Mouse (Mus musculus) CH12.LX (cell line): ENCODE measurements at regions not wholly inside any gene's neighbourhood (a gene's known extent, or its start where the extent isn't known, plus 50 kb on each side); places are given as distances from the start of the nearest gene placed in this dataset.
"Not testable (repeated sequence)": the region's sequence is repeated elsewhere in the genome, so short reads cannot be mapped to it uniquely, and the experiment has no call there.

Experiments used
- DNase-seq: peaks from one replicate; pipeline ENCODE4 v3.0.0-alpha.2; 2013; ENCODE audit errors: extremely low read depth
- H3K27ac ChIP-seq: 2 replicates; pipeline ENCODE4 v1.5.1; 2012; ENCODE audit warnings: low read depth, mild to moderate bottlenecking, control low read depth, moderate library complexity; ENCODE audit not compliant: insufficient read depth
- H3K27me3 ChIP-seq: replicated peaks from 2 replicates; pipeline ENCODE3; 2012; ENCODE audit warnings: inconsistent platforms
- H3K36me3 ChIP-seq, 2 experiments: replicated peaks in 1 of 2; 2 replicates each; pipeline versions ENCODE3 to v1.6.1; 2012; ENCODE audit warnings: inconsistent platforms in 1 of 2, low read length in 1 of 2, mild to moderate bottlenecking in 1 of 2, mixed read lengths in 1 of 2, moderate library complexity in 1 of 2; ENCODE audit not compliant: control insufficient read depth in 1 of 2, insufficient read depth in 1 of 2
- H3K4me1 ChIP-seq, 2 experiments: 2 replicates each; pipeline ENCODE4 v1.6.1; 2012; ENCODE audit warnings: inconsistent platforms in 1 of 2, moderate library complexity in 1 of 2; ENCODE audit not compliant: insufficient read depth in 2 of 2, control insufficient read depth in 1 of 2
- H3K4me2 ChIP-seq: 2 replicates; pipeline ENCODE4 v1.6.1; 2012; ENCODE audit warnings: low read depth, mild to moderate bottlenecking, control low read depth; ENCODE audit not compliant: poor library complexity, insufficient read depth, severe bottlenecking
- H3K4me3 ChIP-seq, 3 experiments: fragments of 150-350 bp in 1 of 3; sonication (generic) in 1 of 3; replicated peaks in 1 of 3; 2 replicates each; pipeline versions ENCODE3 to v1.5.1; 2011 to 2012; ENCODE audit warnings: low read depth in 2 of 3, low read length in 2 of 3, mild to moderate bottlenecking in 2 of 3, moderate library complexity in 2 of 3, control low read depth in 1 of 3, improper control_type of control experiment in 1 of 3, inconsistent platforms in 1 of 3, mixed read lengths in 1 of 3; ENCODE audit not compliant: poor library complexity in 1 of 3
- H3K79me2 ChIP-seq: replicated peaks from 2 replicates; pipeline ENCODE4 v1.6.1; 2012; ENCODE audit warnings: mild to moderate bottlenecking, moderate library complexity; ENCODE audit not compliant: control insufficient read depth, poor library complexity, insufficient read depth, severe bottlenecking; ENCODE audit errors: extremely low read depth
- H3K9ac ChIP-seq: 2 replicates; pipeline ENCODE4 v1.6.1; 2012; ENCODE audit warnings: low read depth, mild to moderate bottlenecking, control low read depth, moderate library complexity; ENCODE audit not compliant: insufficient read depth
- H3K9me3 ChIP-seq: replicated peaks from 2 replicates; pipeline ENCODE3; 2012; ENCODE audit warnings: low read length, inconsistent platforms, mixed read lengths
- BHLHE40 ChIP-seq: IDR thresholded peaks from 2 replicates; pipeline ENCODE4 v1.6.1; 2011; ENCODE audit warnings: mild to moderate bottlenecking, low read depth, low read length, improper control_type of control experiment
- E2F4 ChIP-seq: IDR thresholded peaks from 2 replicates; pipeline ENCODE4 v1.6.1; 2011; ENCODE audit warnings: low read depth, low read length, improper control_type of control experiment; ENCODE audit not compliant: insufficient replicate concordance
- ELF1 ChIP-seq: IDR thresholded peaks from 2 replicates; pipeline ENCODE4 v1.6.1; 2014; ENCODE audit warnings: low read depth, mild to moderate bottlenecking, inconsistent platforms, low read length, improper control_type of control experiment
- ETS1 ChIP-seq: conservative IDR thresholded peaks from 2 replicates; pipeline ENCODE4 v1.6.1; 2012; ENCODE audit warnings: low read depth, mild to moderate bottlenecking, inconsistent platforms, low read length, improper control_type of control experiment, moderate library complexity
- HCFC1 ChIP-seq: IDR thresholded peaks from 2 replicates; pipeline ENCODE4 v1.6.1; 2012; ENCODE audit warnings: low read depth, mild to moderate bottlenecking, inconsistent platforms, low read length, improper control_type of control experiment
- JUND ChIP-seq: conservative IDR thresholded peaks from 2 replicates; pipeline ENCODE4 v1.6.1; 2011; ENCODE audit warnings: low read depth, low read length, improper control_type of control experiment
- MYC ChIP-seq: IDR thresholded peaks from 2 replicates; pipeline ENCODE4 v1.6.1; 2011; ENCODE audit warnings: low read depth, mild to moderate bottlenecking, improper control_type of control experiment, low read length
- NELFE ChIP-seq: IDR thresholded peaks from 2 replicates; pipeline ENCODE4 v1.6.1; 2011; ENCODE audit warnings: low read depth, low read length, improper control_type of control experiment
- NRF1 ChIP-seq: IDR thresholded peaks from 2 replicates; pipeline ENCODE4 v1.6.1; 2014; ENCODE audit warnings: low read depth, mild to moderate bottlenecking, inconsistent platforms, low read length, improper control_type of control experiment, moderate library complexity
- POLR2AphosphoS2 ChIP-seq: IDR thresholded peaks from 2 replicates; pipeline ENCODE4 v1.6.1; 2011; ENCODE audit warnings: low read depth, low read length, improper control_type of control experiment
- RAD21 ChIP-seq: IDR thresholded peaks from 2 replicates; pipeline ENCODE4 v1.6.1; 2011; ENCODE audit warnings: low read depth, mild to moderate bottlenecking, low read length, improper control_type of control experiment, moderate library complexity
- SIN3A ChIP-seq: IDR thresholded peaks from 2 replicates; pipeline ENCODE4 v1.6.1; 2012; ENCODE audit warnings: low read length, improper control_type of control experiment, inconsistent platforms
- TCF12 ChIP-seq: IDR thresholded peaks from 2 replicates; pipeline ENCODE4 v1.6.1; 2014; ENCODE audit warnings: low read depth, mild to moderate bottlenecking, inconsistent platforms, low read length, improper control_type of control experiment
- USF2 ChIP-seq: conservative IDR thresholded peaks from 2 replicates; pipeline ENCODE4 v1.6.1; 2011; ENCODE audit warnings: low read depth, low read length, improper control_type of control experiment
- ZC3H11A ChIP-seq: IDR thresholded peaks from 2 replicates; pipeline ENCODE4 v1.6.1; 2012; ENCODE audit warnings: low read depth, mild to moderate bottlenecking, inconsistent platforms, low read length, improper control_type of control experiment
- ZMIZ1 ChIP-seq: IDR thresholded peaks from 2 replicates; pipeline ENCODE4 v1.6.1; 2012; ENCODE audit warnings: low read depth, mild to moderate bottlenecking, inconsistent platforms, low read length, improper control_type of control experiment
- ZNF384 ChIP-seq: IDR thresholded peaks from 2 replicates; pipeline ENCODE4 v1.6.1; 2012; ENCODE audit warnings: low read depth, low read length, improper control_type of control experiment, inconsistent platforms
- dilution Hi-C: fragments of 300-500 bp; cut with MboI; formaldehyde crosslinking; loops from 2 replicates; pipeline ENCODE4 v1.14.3; 2020; ENCODE audit warnings: low sequenced_read_pairs; ENCODE audit not compliant: extremely low pct_unique_long_range_greater_than_20kb, extremely low pct_ligation_motif_present
- in situ Hi-C: fragments of 300-500 bp; cut with MboI; formaldehyde crosslinking; loops from 3 replicates; pipeline ENCODE4 v1.14.3; 2019; ENCODE audit warnings: low sequenced_read_pairs, low pct_ligation_motif_present, low pct_unique_long_range_greater_than_20kb, mixed read lengths

- no peaks in the 10 kb centered on the region for H3K36me3 ChIP-seq
- H3K27ac ChIP-seq, result 0 out of 2 replicates have a peak overlapping the region, but pooled peaks have one; percentile 13
- dilution Hi-C loops, result no loop called here
- DNase-seq, result peak; percentile 21
- H3K9me3 ChIP-seq, result no peaks in the 10 kb centered on the region
- no peak overlapping the region for H3K4me3 ChIP-seq
- H3K4me2 ChIP-seq, result no peak overlapping the region
- peaks cover 7 to 14% of the 10 kb centered on the region in 2 experiments for H3K4me1 ChIP-seq
- no peak for TF ChIP-seq POLR2AphosphoS2
- TF ChIP-seq E2F4, result no peak
- TF ChIP-seq ELF1, result no peak
- no peak for TF ChIP-seq ZNF384
- no peak for TF ChIP-seq HCFC1
- TF ChIP-seq USF2, result no peak
- TF ChIP-seq ZMIZ1, result no peak
- no peak for TF ChIP-seq RAD21
- no peak for TF ChIP-seq SIN3A
- TF ChIP-seq NELFE, result no peak
- no peak for TF ChIP-seq MYC
- no peak for TF ChIP-seq NRF1
- TF ChIP-seq JUND, result no peak
- no peak for TF ChIP-seq TCF12
- no peak for TF ChIP-seq ZC3H11A
- in situ Hi-C loops, result no loop called here
- H3K9ac ChIP-seq, result no peak overlapping the region
- H3K27me3 ChIP-seq, result no peaks in the 10 kb centered on the region
- no peaks in the 10 kb centered on the region for H3K79me2 ChIP-seq
These were observed 143.1 kb upstream of the Cdk6 start for GRCm38 (mm10) chr5:3197952-3198841.

- H3K79me2 ChIP-seq, dilution Hi-C loops, H3K4me3 ChIP-seq, H3K9ac ChIP-seq, H3K36me3 ChIP-seq, H3K9me3 ChIP-seq, H3K4me2 ChIP-seq, in situ Hi-C loops, H3K27me3 ChIP-seq: not testable (repeated sequence)
- TF ChIP-seq BHLHE40, result peak; percentile 64
- TF ChIP-seq ETS1, result peak; percentile 85
- 0 out of 2 replicates have a peak overlapping the region, but pooled peaks have one; percentile 13 for H3K27ac ChIP-seq
- DNase-seq, result peak; percentile 27
- peaks cover 7 to 14% of the 10 kb centered on the region in 2 experiments for H3K4me1 ChIP-seq
These were observed 142.3 kb upstream of the Cdk6 start for GRCm38 (mm10) chr5:3198869-3199550.

GRCm38 (mm10) chr5:3206160-3206559 is 135.1 kb upstream of the Cdk6 start:
- H3K4me2 ChIP-seq, DNase-seq, H3K79me2 ChIP-seq, H3K27ac ChIP-seq, H3K27me3 ChIP-seq, H3K36me3 ChIP-seq, dilution Hi-C loops, H3K9me3 ChIP-seq, H3K4me1 ChIP-seq, H3K9ac ChIP-seq, H3K4me3 ChIP-seq, in situ Hi-C loops: not testable (repeated sequence)

DNA sequence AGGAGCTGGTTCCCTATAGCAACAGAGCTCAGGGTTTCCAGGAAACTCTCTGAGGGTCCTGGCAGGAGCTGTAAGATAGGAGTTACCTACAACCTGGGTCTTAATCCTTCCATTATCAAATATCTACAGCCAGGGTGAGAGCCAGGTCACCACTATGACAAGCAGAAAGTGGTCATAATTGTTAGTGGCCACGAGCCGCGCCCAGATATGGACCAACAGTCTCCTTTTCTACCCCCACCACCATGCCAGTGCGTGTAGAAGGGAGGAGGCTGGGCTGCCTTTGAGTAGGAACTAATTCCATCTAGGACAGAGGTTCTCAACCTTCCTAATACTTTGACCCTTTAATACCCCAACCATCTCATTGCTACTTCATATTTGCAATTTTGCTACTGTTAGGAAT is 133.0 kb upstream of the Cdk6 start:
- dilution Hi-C loops, in situ Hi-C loops: not testable (repeated sequence)

More for the DNA sequence above, 133.0 kb upstream of the Cdk6 start:
- not testable (repeated sequence) for H3K4me1 ChIP-seq, H3K9ac ChIP-seq, H3K27me3 ChIP-seq, DNase-seq, H3K4me3 ChIP-seq, H3K27ac ChIP-seq, H3K4me2 ChIP-seq, H3K79me2 ChIP-seq, H3K9me3 ChIP-seq, H3K36me3 ChIP-seq
